Comparison of ENCODE assay signal across 17 mouse cellular contexts in genomic region chr14:48249909-48250308, GRCm38 (mm10).
"Had no signal": no experiment of that assay in that cellular context is flagged by ENCODE, and none has a peak within 500 bp of the region (broad histone marks: within the 10 kb centered on the region; RNA-seq: fewer than 3 reads in every experiment).

No protein-coding gene starts in this region.

- ATAC-seq: midbrain, embryonic 16.5 days had no signal

- H3K9me3 ChIP-seq: midbrain, embryonic 10.5 days; midbrain, embryonic 12.5 days; neural tube, embryonic 13.5 days; neural tube, embryonic 15.5 days had no signal

- DNase-seq: lung, adult 18-20 months; lung, embryonic 14.5 days; lung, postnatal 10 days; lung, postnatal 4 days; midbrain, embryonic 14.5 days; right cerebral cortex, postnatal 25 days; right cerebral cortex, postnatal 4 days; spleen, adult 18-20 months; thymus, adult 18-20 months; thymus, postnatal 14 days; thymus, postnatal 36 days had no signal

- H3K4me3 ChIP-seq: midbrain, embryonic 10.5 days; midbrain, embryonic 12.5 days; myocyte; neural tube, embryonic 13.5 days; neural tube, embryonic 15.5 days had no signal

- H3K27me3 ChIP-seq: midbrain, embryonic 12.5 days; neural tube, embryonic 13.5 days; neural tube, embryonic 15.5 days had no signal

- H3K9ac ChIP-seq: lung, embryonic 14.5 days; midbrain, embryonic 12.5 days; neural tube, embryonic 13.5 days; neural tube, embryonic 15.5 days had no signal

- H3K27ac ChIP-seq: midbrain, embryonic 10.5 days; midbrain, embryonic 12.5 days; neural tube, embryonic 13.5 days; neural tube, embryonic 15.5 days had no signal

- H3K4me2 ChIP-seq: lung, embryonic 14.5 days; midbrain, embryonic 12.5 days; neural tube, embryonic 13.5 days; neural tube, embryonic 15.5 days had no signal

- H3K36me3 ChIP-seq: neural tube, embryonic 13.5 days; neural tube, embryonic 15.5 days had no signal
